Mouse (Mus musculus) CD4-positive, CD25-positive, alpha-beta regulatory T cell, adult 4 months (primary cell): Measurements from ENCODE around the gene Smpd1. TPM values are rescaled to one million over a fixed set of nuclear protein-coding genes. Genes with fewer than 3 reads are reported as not detected.

Source experiments
- ATAC-seq: one replicate; pipeline ENCODE4 v1.8.0; 2017
- polyA plus RNA-seq, 2 experiments: library from polyadenylated mRNA; unstranded; fragments of 100-300 nt; shearing (Covaris generic); gene quantifications; one replicate each; pipeline ENCODE4 v1.2.1; 2017

The Smpd1 gene
- polyA plus RNA-seq, 2 experiments from 2014 or later = 21.6 to 25.9 TPM

DNA sequence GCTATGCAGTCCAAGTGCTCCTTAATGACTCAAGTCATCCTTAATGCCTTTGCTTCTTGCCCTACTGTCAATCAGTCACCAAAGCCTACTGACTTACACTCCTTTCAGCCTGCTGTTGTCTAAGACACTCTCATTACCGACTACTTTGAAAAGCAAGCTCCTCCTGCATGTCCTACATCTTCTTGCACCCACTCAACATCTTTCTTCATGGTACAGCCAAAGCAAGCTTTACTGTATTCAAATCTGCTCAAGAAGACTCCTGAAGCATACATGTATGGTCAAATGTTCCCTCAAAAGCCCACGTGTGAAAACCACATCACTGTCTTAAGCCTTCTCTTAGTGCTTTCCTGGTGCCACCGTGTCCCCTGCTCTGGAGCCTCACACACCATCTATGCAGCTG lies 9.2 kb downstream of the Smpd1 start:
- no peak for ATAC-seq

DNA sequence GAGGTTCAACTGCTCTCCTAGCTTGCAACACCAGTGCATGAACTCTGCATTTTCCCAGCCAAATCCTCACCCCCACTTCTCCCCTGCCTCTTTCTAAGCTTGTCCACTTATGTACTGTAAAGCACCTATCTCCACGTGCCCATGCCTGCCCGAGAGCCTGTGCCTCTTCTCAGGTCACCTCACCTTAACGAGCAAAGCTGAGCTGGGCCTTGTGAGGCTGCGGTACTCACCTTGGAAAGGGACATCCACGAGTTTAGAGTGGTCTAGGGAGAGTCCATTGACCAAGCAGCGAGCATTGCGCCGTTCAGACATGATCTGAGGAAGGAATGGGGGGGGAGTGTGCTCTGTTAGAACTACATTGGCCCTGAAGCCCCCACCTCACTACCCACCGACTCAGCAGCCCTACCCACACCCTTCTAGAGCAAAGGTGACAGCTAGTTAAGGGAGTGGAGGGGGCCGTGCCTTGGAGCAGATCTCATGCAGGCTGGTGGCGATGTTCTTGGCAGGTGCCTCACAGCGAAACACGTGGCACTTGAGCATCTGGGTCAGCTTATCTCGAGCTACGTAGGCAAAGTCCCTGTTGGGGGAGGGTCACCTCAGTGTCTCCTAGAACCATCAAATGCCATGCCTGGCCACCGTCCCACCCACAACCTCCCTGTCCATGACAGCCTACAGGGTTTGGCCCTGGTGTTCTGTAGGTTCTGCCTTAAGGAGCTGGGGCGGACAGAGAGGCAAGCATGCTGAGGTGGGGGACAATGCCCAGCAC lies 11.1 kb downstream of the Smpd1 start:
- no peak for ATAC-seq

DNA sequence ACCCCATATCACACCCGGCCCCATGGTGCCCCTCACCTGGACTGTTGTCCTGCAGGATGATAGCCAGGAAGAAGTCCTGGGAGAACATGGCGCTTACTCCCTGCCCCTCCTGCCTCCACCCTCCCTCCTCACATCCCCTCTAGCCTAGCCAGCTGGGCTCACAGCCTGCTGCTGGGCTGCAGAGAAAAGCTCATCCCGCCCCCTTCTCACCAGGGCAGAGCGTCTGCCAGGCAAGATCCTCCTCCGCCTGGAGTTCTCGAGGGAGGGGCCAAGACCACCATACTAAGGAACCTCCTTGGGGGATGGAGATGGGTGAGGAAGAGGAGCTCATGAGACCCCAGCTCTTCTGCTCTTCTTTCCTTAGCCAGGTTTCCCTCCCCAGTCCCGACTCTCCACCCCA lies 14.4 kb downstream of the Smpd1 start:
- ATAC-seq = no peak

DNA sequence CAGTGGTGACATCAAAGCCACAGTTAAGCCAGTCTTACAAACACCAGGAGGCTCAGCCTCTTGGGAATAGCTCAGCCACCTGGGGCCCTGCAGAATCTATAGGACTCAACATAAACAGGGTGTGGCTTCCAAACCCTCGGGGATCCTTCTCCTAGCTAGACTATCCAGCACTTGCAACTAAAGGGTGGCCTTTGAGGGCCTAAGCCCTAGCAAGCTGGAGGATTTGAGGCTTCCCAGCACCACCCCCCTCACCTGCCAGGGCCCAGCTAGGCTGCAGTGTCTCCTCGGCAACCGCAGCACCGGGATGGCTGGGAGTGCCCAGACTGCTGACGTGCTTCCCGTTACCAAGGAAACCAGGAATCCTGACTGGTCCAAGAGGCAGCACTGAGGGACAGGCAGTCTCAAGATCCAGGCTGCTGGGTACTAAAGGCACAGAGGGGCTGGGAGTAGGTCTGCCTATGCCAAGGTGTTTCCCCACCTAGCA lies 14.9 kb downstream of the Smpd1 start:
- no peak for ATAC-seq

DNA sequence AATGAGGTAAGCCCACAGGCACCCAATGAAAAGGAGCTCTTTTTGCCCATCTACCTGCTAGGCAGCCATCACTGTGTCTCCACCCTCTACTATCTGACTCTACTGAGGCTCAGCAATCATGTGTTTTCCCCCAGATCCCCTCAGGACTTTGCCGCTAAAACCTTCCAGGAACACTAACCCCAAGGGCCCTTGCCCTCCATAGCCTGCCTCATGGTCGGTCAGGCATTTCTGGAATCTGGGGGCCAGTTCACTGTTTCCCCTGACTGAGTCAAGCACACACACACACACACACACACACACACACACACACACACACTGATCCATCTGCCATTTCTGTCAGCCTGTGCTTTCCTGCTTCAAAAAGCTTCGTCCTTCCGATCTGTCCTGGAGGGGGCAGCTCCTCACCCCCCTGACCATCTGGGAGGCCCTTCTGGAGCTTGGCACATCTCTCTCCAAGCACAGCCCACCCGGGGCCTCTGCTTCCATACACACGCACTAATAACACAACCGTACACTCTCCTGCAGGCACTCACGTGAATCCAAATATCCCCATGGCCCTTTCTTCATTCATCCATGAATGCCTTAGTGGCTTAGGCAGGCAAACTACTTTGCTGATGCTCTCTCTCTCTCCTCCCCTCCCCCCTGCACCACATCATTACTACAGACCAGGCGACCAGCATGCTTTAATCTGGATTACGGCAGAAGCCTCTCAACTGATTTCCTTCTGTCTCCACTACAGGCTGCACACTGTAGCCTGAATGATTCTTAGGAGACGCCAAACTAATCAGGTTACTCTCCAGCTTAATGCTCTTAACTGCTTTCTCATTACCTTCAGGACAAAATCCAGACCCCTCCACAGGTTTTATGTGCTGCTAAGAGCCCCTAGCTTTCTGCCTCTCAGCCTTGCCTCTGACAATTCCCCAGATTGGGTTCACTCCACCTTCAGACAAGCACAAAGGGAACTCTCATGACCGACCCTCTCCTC lies 15.6 kb downstream of the Smpd1 start:
- no peak for ATAC-seq

DNA sequence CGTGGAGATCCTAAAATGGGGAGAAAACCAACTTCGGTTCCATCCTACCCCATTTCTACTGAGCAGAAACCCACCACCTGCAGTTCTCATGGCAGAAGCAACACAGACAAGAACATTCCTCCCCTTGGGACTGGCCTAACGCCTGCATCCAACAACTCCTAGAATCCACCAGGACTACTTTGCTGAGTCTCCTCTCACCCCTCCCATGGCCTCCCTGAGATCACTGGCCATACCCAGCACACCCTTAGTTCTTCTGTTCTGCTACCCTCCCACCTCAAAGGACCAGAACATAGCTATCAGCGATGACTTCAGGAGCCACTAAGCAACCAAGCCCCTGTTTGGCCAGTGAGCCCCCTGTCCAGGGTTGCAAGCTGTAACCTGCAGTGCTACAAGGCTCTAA lies 16.6 kb downstream of the Smpd1 start:
- no peak for ATAC-seq

DNA sequence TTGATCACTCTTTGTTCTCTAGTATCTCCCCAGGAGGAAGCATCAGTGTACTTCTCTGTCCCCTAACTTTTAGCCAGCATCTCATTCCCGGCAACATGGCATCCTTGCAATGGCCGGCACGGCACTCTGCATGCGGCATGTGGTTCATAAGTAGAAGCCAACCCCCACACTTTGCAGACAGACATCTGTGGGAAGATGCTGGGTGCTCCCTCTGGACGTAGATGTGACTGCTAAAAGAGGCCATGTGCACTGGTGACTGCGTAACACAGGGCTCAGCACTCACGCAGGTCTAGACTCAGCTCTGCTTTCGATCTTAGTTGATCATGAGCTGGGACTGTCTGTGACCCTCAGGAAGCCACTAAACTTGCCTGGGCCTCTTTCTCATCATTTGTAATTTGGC lies 18.8 kb downstream of the Smpd1 start:
- no peak for ATAC-seq

DNA sequence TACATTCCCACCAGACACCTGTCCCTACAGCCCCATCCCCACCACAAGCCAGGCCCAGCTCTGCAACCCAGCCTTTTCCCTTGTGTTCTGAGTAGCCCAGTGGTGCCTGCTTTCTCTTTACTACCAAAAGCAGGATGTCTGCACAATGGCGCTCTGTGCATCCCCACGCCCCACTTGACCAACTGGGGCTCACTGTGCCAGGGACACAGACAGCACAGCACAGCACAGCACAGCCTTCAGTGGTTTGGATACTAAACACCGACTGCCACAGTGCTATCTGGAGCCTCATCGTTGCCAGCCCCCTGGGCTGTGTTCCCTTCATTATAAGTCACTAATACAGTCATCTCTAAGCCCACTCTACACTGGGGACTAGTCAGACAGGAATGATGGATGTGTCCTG lies 20.4 kb downstream of the Smpd1 start:
- no peak for ATAC-seq

DNA sequence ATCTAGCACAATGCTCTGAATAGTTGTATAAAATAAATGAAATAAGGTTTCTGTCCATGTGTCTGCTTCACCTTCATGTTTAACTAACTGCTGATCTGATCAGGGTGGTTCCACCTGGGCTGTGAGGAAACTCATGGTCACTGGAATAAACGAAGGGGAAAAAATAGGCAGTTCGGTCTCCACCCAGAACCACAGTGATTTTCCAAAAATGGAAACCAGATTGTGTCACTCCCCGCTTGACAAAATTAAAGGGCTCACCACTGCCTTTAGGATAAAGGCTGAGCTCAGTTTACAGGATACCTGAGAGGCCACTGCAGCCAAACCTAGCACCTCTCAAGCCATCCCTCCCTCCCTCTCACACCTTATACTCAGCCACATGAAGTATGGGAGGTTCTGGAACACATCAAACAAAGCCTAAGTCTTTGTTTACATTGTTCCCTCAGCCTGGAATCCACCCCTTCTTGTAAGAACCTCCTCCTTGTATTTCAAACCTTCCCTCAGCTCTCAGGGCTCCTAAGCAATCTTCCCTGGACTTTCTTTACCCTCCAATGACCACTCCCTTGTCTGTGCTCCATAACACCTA lies 22.1 kb downstream of the Smpd1 start:
- no peak for ATAC-seq

DNA sequence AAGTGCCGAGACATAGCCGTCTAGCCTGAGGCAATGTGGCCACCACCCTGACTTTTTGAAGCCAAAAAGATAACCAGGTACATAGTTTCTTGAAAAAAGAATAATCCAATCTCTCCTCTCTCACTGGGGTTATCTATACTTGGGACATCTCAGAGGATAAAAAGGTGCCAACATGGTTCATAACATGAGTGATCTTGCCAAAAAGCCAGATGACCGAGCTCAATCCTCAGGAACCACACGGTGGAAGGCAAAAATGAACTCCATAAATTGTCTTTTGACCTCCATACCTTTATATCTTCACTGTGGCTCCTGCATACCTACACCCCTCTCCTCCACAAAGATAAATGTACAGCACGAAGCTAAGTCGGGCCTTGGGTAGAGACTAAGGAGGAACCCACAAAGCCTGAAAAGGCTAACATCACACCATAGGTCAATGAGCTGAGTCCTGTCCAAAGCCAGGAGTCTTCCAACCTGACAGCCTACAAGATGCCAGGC lies 23.3 kb downstream of the Smpd1 start:
- ATAC-seq = no peak

DNA sequence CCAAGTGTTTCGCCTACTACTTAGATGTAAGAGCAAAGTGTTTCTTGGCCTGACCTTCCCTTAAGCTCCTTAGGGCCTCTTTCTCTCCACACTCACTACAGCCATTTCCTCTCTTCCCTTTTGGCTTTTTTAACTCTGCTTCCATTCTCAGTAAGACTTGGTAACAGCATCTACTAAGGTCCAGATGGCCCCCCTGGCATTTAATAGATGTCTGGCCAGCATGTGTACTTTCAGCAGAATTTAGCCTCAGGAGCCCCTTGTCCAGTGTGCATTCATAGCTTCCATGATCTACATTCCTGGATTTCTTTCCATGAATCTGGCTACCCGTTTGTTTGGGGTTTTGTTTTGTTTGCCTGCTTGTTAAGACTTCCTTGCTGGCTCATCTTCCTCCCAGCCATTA lies 24.3 kb downstream of the Smpd1 start:
- ATAC-seq = no peak

DNA sequence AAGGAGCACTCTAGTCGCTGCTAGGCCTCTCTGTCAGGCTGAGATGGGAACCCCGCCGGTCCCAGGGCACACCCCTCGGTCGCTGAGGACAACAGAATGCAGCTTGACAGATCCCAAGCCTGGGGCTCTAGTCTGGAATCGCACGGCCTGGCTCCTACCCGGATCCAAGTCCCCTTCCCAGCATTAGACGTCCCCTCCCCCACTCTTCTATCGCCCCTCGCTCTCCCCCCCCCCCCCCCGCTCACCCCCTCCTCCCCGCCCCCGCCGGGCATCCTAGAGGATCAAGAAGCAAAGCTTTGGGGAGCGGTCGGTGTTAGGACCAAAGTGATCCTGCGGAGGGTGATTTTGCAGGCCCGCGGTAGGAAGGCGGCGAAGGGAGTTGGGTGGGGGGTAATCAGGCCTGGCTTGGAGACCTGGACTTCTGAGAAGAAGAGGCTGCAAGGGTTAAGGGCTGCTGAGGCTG lies 26.5 kb downstream of the Smpd1 start:
- peak; percentile 6 for ATAC-seq

DNA sequence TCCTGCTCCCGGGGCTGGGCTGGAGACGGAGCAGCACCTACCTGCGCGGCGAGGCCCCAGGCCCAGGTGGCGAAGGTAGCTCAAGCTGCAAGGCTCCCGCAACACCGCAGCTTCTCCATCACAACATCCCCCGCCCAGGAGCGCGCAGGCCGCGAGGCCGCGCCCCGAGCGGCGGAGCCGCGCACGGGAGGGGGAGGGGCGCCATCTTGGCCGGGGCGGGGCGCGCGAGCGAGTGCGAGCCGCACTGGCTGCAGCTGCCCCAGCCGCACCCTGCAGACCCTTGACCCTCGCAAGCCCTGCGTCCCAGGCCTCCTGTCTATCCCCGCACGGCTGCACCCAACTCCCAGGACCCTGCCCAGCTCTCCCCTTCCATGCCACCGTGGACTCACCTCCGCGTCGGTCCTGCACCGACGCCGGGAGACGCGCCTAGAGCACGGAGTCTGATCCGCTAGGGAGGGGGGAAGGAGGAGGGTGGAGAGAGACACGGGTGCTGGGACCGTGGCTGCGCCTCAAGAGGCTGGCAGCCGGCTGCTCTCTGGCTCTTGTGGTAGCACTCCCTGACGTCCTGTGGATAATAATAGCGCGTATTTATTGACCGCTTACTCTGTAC lies 27.0 kb downstream of the Smpd1 start, which contains the start of gene Apbb1:
TSS of gene Apbb1 (minus strand) at position 560 of the 610 bp plus-strand sequence.
- ATAC-seq = peak; percentile 85

DNA sequence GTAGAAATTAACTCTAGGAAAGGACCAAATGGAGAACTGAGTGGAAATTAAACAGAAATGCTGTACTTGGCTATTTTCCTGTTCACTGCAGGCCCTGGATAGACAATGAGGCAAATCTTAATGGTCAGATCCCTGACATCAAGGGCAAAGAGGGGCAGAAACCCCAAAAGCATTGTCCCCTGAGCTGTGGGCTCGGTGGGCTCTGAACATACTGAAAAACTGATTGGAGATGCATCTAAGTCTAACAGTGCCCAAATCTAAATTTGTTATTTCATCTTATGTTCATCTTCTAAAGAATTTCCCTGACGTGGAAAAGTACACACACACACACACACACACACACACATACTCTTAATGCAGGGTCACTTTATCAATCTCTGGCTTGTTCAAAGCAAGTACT lies 27.8 kb downstream of the Smpd1 start:
- ATAC-seq = no peak

DNA sequence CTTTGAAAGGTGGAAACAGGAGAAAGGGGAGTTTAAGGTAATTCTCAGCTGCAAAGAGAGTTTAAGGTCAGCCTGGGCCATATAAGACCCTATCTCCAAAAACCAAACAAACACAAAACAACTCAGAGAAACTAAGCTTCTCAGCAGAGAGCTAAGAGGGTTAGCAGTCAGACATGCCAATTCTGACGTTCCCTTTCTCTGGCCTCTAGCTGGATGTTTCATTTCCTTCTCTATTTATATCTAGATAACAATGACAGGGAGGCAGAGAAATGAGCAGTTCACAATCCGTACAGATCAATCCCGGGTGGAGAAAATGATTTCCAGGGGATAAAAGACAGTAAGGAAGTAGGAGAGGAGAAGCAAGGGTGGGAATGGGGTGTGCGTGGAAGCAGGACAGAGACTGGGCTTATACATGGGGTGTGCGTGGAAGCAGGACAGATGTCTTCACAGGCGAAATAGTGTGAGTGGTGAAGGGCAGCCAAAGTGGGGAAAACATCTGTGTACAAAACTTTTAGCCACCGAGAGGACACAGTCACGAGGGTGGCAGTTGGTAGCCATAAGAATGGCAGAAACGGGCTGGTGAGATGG lies 34.3 kb downstream of the Smpd1 start:
- no peak for ATAC-seq

DNA sequence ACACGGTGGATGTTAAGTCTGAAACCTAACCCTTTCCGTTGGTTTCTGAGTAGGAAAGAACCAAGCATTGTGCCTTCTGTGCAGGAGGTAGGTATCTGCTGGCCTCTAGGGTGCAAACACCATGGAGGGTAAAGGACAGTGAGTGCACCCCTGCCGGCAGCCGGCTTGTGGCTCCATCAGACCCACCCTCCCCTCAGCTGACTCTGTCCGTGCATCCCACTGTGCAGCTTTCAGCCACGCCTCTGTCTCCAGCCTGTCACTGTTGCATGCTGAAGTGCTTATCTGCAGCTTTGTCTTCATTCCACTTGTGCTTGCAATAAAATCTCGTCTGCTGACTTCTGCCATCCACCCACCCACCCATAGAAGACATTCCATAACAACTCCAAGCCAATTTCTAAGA lies 35.9 kb downstream of the Smpd1 start:
- ATAC-seq = no peak

DNA sequence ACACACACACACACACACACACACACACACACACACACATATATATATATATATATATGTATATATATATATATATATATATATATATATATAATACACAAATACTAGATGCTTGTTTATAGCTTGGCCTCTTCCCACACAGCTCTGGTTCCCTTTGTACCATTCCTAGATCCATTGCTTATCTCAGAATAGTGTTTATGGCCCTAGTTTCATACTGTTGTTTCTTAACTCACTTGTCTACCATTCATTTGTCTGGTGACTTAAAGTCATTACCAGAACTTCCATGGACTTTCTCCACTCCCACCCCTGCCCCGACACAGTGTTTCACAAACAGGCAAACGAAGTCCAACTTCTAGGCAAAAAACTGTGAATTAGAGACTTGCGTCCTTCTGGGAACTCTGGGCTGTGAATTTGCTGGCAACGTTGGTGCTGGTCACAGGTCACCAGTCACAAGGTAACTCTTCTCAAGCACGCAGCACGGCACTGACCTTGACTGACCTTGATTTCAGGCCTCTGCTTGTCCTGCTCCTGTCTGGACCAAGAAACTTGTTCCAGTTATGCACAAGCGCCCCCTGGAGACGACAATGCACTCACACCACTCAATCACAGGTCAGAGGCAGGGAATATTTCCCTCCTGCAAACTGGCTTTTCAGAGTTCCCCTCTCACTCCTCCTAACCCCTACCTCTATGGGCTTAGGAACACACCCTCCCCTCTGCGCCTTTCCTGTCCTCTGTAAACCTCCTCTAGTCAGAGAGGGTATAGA lies 48.9 kb downstream of the Smpd1 start:
- ATAC-seq = no peak
